18 mouse cellular contexts compared by ENCODE assay signal in the genomic region with DNA sequence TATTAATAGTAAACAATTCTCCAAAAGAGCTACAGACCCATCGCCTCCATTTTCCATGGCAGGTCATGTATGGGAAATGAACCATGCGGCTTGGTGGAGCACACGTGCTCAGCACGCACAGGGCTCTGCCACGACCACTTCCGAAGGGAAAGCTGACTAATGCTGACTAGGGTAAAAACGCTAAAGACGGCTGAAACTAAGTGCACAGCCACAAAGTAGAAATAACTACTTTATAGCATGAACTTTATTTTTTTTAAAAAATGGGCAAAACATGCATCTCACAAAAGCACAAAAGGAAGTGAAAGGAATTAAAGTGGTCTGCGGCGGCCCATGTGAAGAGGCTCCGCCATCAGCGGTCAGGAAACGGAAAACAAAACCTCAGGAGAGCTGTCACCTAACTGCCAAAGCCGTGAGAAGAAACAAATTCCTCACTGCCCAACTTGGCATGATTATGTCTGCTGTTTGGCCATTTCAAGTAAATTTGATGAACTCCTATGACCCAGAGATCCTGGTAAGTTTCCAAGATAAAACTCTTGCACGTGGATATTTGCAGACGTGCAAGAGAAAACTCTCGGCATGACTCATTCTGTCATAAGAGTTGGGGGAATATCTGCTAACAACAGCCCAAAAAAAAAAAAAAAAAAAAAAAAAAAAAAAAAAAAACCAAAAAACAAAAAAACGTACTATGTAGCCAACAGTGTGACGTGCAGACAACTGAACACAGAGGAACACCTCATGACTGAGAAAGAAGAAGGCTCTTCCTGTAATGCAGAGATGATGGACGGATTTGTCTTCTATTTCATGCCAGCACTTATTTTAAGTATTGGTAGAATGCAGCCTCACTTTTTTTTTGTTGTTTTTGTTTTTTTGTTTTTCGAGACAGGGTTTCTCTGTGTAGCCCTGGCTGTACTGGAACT.
DNase-seq lines count a peak whose midpoint lies in the region; ATAC-seq lines count a peak whose summit lies in the region.
"Had no signal": no experiment of that assay in that cellular context is flagged by ENCODE, and none has a peak within 500 bp of the region (broad histone marks: within the 10 kb centered on the region; RNA-seq: fewer than 3 reads in every experiment).

No protein-coding gene starts in this region.

- WGBS in heart, embryonic 10.5 days: 91% methylated on average over 21 of the region's 21 CpGs

- peaks cover 46% of the 10 kb centered on the region for H3K36me3 ChIP-seq in heart, embryonic 10.5 days

- H3K27me3 ChIP-seq in heart, embryonic 10.5 days (ENCODE audit: insufficient read depth, poor library complexity, severe bottlenecking): no peaks in the 10 kb centered on the region
- H3K27me3 ChIP-seq: embryonic facial prominence, embryonic 12.5 days; heart, embryonic 13.5 days; intestine, embryonic 15.5 days; neural tube, embryonic 12.5 days had no signal

- peaks cover 7% of the 10 kb centered on the region; the same call in 1 of the 2 replicates for H3K4me1 ChIP-seq in heart, embryonic 10.5 days
- H3K4me1 ChIP-seq: embryonic facial prominence, embryonic 12.5 days; intestine, embryonic 15.5 days; neural tube, embryonic 12.5 days had no signal

- peak; percentile 73 for ATAC-seq in common myeloid progenitor, adult 5-6 weeks (replicated peaks; ENCODE audit: low read depth, poor library complexity, severe bottlenecking)
- ATAC-seq: forebrain, postnatal 0 days; intestine, embryonic 15.5 days had no signal

- H3K4me3 ChIP-seq in heart, embryonic 10.5 days: no peak overlapping the region
- H3K4me3 ChIP-seq: embryonic facial prominence, embryonic 12.5 days; heart, embryonic 13.5 days; intestine, embryonic 15.5 days; neural tube, embryonic 12.5 days had no signal

- H3K9me3 ChIP-seq in heart, embryonic 10.5 days: peaks cover 32% of the 10 kb centered on the region
- H3K9me3 ChIP-seq: G1E had no signal

- H3K27ac ChIP-seq in heart, embryonic 10.5 days: no peak overlapping the region
- H3K27ac ChIP-seq: embryonic facial prominence, embryonic 12.5 days; heart, embryonic 13.5 days; intestine, embryonic 15.5 days; neural tube, embryonic 12.5 days had no signal

- peak; percentile 36 to 54 for DNase-seq in heart, adult 9 months (ENCODE audit: low spot score in 2 of 2)
- DNase-seq in heart, embryonic 10.5 days (ENCODE audit: low spot score): no peak
- peak; percentile 87 for DNase-seq in CD4-positive helper T cell, adult 2 months (ENCODE audit: low read depth, low spot score)
- peak; percentile 74 for DNase-seq in naive thymus-derived CD4-positive, alpha-beta T cell, adult 2 months (ENCODE audit: low read depth)
- no peak for DNase-seq in layer of hippocampus, postnatal 25 days (ENCODE audit: extremely low spot score in 1 of 2, low spot score in 1 of 2)
- DNase-seq in layer of hippocampus, postnatal 10 days (ENCODE audit: low spot score in 2 of 2): no peak
- DNase-seq in cerebellum, postnatal 14 days: no peak
- DNase-seq: adrenal gland, postnatal 14 days; cerebellum, adult 11-12 months; forebrain, postnatal 0 days; lung, postnatal 14 days; right cerebral cortex, postnatal 14 days had no signal

Comparison
In these comparisons a context has a peak if more than half of its experiments do, and no peak if none do; other contexts are left out.
1. DNase-seq: peak in heart, adult 9 months (2 of 2), CD4-positive helper T cell, adult 2 months (single experiment) and naive thymus-derived CD4-positive, alpha-beta T cell, adult 2 months (single experiment); none in heart, embryonic 10.5 days (single experiment), layer of hippocampus, postnatal 25 days (0 of 2), layer of hippocampus, postnatal 10 days (0 of 2) and cerebellum, postnatal 14 days (0 of 2).